Mouse (Mus musculus): ENCODE data around the gene Crk. TPM values are rescaled to one million over a fixed set of nuclear protein-coding genes. Genes with fewer than 3 reads are reported as not detected.

Crk gene
- polyA plus RNA-seq (2012; rRNA removed): 86.9 and 91.0 TPM in 2 replicates

GRCm38 (mm10) chr11:75678747-75679438, at the start of gene Crk:
Gene Crk (plus strand): TSS chr11:75679259.
- TF ChIP-seq CTCF (IDR thresholded peaks at IDR 0.05; ENCODE audit: borderline replicate concordance, extremely low read depth, insufficient read depth, insufficient read length): no peak
- peak; percentile 97 for TF ChIP-seq POLR2A (IDR thresholded peaks at IDR 0.05; ENCODE audit: borderline replicate concordance, extremely low read depth, insufficient read depth, insufficient read length, poor library complexity, severe bottlenecking)
- peak; percentile 99 for DNase-seq (ENCODE audit: low read depth)

GRCm38 (mm10) chr11:75630098-75630497, 49.0 kb upstream of the Crk start:
- no peak for TF ChIP-seq CTCF (IDR thresholded peaks at IDR 0.05; ENCODE audit: borderline replicate concordance, extremely low read depth, insufficient read depth, insufficient read length)
- no peak for DNase-seq (ENCODE audit: low read depth)

- TF ChIP-seq CTCF (IDR thresholded peaks at IDR 0.05; ENCODE audit: borderline replicate concordance, extremely low read depth, insufficient read depth, insufficient read length) (no peak), POLR2A (IDR thresholded peaks at IDR 0.05; ENCODE audit: borderline replicate concordance, extremely low read depth, insufficient read depth, insufficient read length, poor library complexity, severe bottlenecking) (peak; percentile 81)
- peak; percentile 99 for DNase-seq (ENCODE audit: low read depth)
These were observed 48.3 kb upstream of the Crk start, which contains the start of gene Inpp5k for GRCm38 (mm10) chr11:75630645-75631229. Gene Inpp5k (plus strand): TSS chr11:75630988.

- TF ChIP-seq POLR2A (IDR thresholded peaks at IDR 0.05; ENCODE audit: borderline replicate concordance, extremely low read depth, insufficient read depth, insufficient read length, poor library complexity, severe bottlenecking) (no peak), CTCF (IDR thresholded peaks at IDR 0.05; ENCODE audit: borderline replicate concordance, extremely low read depth, insufficient read depth, insufficient read length) (peak; percentile 42; the same call in 1 of the 2 replicates)
These were observed 47.4 kb upstream of the Crk start for GRCm38 (mm10) chr11:75631561-75632225.

GRCm38 (mm10) chr11:75632921-75633320, 46.1 kb upstream of the Crk start:
- TF ChIP-seq POLR2A (IDR thresholded peaks at IDR 0.05; ENCODE audit: borderline replicate concordance, extremely low read depth, insufficient read depth, insufficient read length, poor library complexity, severe bottlenecking): no peak
- no peak for TF ChIP-seq CTCF (IDR thresholded peaks at IDR 0.05; ENCODE audit: borderline replicate concordance, extremely low read depth, insufficient read depth, insufficient read length)
- no peak for DNase-seq (ENCODE audit: low read depth)

More at GRCm38 (mm10) chr11:75631561-75632225, 47.4 kb upstream of the Crk start:
- peak; percentile 57 for DNase-seq (ENCODE audit: low read depth)

GRCm38 (mm10) chr11:75634801-75635200, 44.3 kb upstream of the Crk start:
- TF ChIP-seq CTCF (IDR thresholded peaks at IDR 0.05; ENCODE audit: borderline replicate concordance, extremely low read depth, insufficient read depth, insufficient read length) (no peak), POLR2A (IDR thresholded peaks at IDR 0.05; ENCODE audit: borderline replicate concordance, extremely low read depth, insufficient read depth, insufficient read length, poor library complexity, severe bottlenecking) (no peak)
- no peak for DNase-seq (ENCODE audit: low read depth)

- no peak for DNase-seq (ENCODE audit: low read depth)
These were observed 43.7 kb upstream of the Crk start for GRCm38 (mm10) chr11:75635315-75635714.

GRCm38 (mm10) chr11:75643323-75643722, 35.7 kb upstream of the Crk start:
- TF ChIP-seq CTCF (IDR thresholded peaks at IDR 0.05; ENCODE audit: borderline replicate concordance, extremely low read depth, insufficient read depth, insufficient read length): no peak
- no peak for TF ChIP-seq POLR2A (IDR thresholded peaks at IDR 0.05; ENCODE audit: borderline replicate concordance, extremely low read depth, insufficient read depth, insufficient read length, poor library complexity, severe bottlenecking)
- DNase-seq (ENCODE audit: low read depth): no peak

More at GRCm38 (mm10) chr11:75635315-75635714, 43.7 kb upstream of the Crk start:
- TF ChIP-seq CTCF (IDR thresholded peaks at IDR 0.05; ENCODE audit: borderline replicate concordance, extremely low read depth, insufficient read depth, insufficient read length) (no peak), POLR2A (IDR thresholded peaks at IDR 0.05; ENCODE audit: borderline replicate concordance, extremely low read depth, insufficient read depth, insufficient read length, poor library complexity, severe bottlenecking) (no peak)

- no peak for DNase-seq (ENCODE audit: low read depth)
- TF ChIP-seq CTCF (IDR thresholded peaks at IDR 0.05; ENCODE audit: borderline replicate concordance, extremely low read depth, insufficient read depth, insufficient read length): no peak
These were observed 34.4 kb upstream of the Crk start for GRCm38 (mm10) chr11:75644684-75645083.

GRCm38 (mm10) chr11:75647681-75648211, 31.3 kb upstream of the Crk start:
- DNase-seq (ENCODE audit: low read depth): peak; percentile 76
- TF ChIP-seq POLR2A (IDR thresholded peaks at IDR 0.05; ENCODE audit: borderline replicate concordance, extremely low read depth, insufficient read depth, insufficient read length, poor library complexity, severe bottlenecking): no peak

- TF ChIP-seq CTCF (IDR thresholded peaks at IDR 0.05; ENCODE audit: borderline replicate concordance, extremely low read depth, insufficient read depth, insufficient read length) (no peak), POLR2A (IDR thresholded peaks at IDR 0.05; ENCODE audit: borderline replicate concordance, extremely low read depth, insufficient read depth, insufficient read length, poor library complexity, severe bottlenecking) (no peak)
- no peak for DNase-seq (ENCODE audit: low read depth)
These were observed 29.9 kb upstream of the Crk start for GRCm38 (mm10) chr11:75649155-75649561.

All from brain, embryonic 14.5 days (tissue).